24 mouse cellular contexts compared by ENCODE assay signal in the genomic region with DNA sequence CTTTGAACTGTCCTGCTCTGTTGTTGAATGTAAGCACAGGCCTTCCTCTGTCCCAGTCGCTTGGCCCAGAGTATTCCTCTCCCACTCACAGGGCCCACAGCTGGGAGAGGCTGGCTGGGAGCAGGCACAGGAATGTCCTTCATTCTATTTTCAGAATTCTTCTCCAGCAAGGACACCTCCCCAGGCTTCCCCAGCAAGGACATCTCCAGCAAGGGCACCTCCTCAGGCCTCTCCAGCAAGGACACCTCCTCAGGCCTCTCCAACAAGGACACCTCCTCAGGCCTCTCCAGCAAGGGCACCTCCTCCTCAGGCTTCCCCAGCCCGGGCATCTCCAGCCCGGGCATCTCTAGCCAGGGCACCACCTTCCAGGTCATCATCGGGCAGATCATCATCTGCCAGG. TPM values are rescaled to one million over a fixed set of nuclear protein-coding genes. Genes with fewer than 3 reads are reported as not detected.
DNase-seq lines count a peak whose midpoint lies in the region; ATAC-seq lines count a peak whose summit lies in the region.
"Had no signal": no experiment of that assay in that cellular context is flagged by ENCODE, and none has a peak within 500 bp of the region (broad histone marks: within the 10 kb centered on the region; RNA-seq: fewer than 3 reads in every experiment).

No protein-coding gene starts in this region.

- H3K4me3 ChIP-seq in heart, embryonic 10.5 days = no peak overlapping the region
- no peak overlapping the region for H3K4me3 ChIP-seq in forebrain, embryonic 14.5 days (ENCODE audit: low read depth, low read length)
- H3K4me3 ChIP-seq: forebrain, embryonic 10.5 days; forebrain, embryonic 13.5 days; gastrocnemius, adult 2 months; hindbrain, embryonic 10.5 days; hindbrain, embryonic 13.5 days; intestine, embryonic 15.5 days had no signal

- no peaks in the 10 kb centered on the region for H3K9me3 ChIP-seq in heart, embryonic 10.5 days
- no peaks in the 10 kb centered on the region for H3K9me3 ChIP-seq in forebrain, embryonic 14.5 days (replicated peaks; ENCODE audit: control insufficient read depth, low read length)
- H3K9me3 ChIP-seq: forebrain, embryonic 10.5 days; forebrain, embryonic 13.5 days; hindbrain, embryonic 10.5 days; hindbrain, embryonic 13.5 days; intestine, embryonic 15.5 days had no signal

- no peak overlapping the region for H3K9ac ChIP-seq in forebrain, embryonic 14.5 days (ENCODE audit: low read length)
- H3K9ac ChIP-seq: forebrain, embryonic 13.5 days; forebrain, postnatal 0 days; hindbrain, embryonic 13.5 days; intestine, embryonic 15.5 days had no signal

- 81% methylated on average over 4 of the region's 4 CpGs for WGBS in heart, embryonic 10.5 days
- 89% methylated on average over 4 of the region's 4 CpGs for WGBS in forebrain, embryonic 14.5 days

- peak; percentile 92 for DNase-seq in heart, adult 11 months
- DNase-seq in heart, embryonic 10.5 days (ENCODE audit: low spot score) = no peak
- DNase-seq in ovary, postnatal 36 days (ENCODE audit: low spot score) = peak; percentile 63
- DNase-seq in ovary, postnatal 10 days (ENCODE audit: low spot score) = no peak
- DNase-seq in adrenal gland, postnatal 10 days = peak; percentile 37
- DNase-seq in adrenal gland, postnatal 36 days = peak; percentile 37 to 38
- no peak for DNase-seq in forebrain, embryonic 14.5 days (ENCODE audit: low spot score)
- DNase-seq: cerebellum, adult 18-20 months; cerebellum, adult 9-10 months; cerebellum, postnatal 14 days; forebrain, postnatal 0 days; gastrocnemius, adult 2 months; gastrocnemius, postnatal 14 days; kidney, adult 11 months had no signal

- H3K4me2 ChIP-seq in forebrain, embryonic 14.5 days (ENCODE audit: low read length) = no peak overlapping the region
- H3K4me2 ChIP-seq: forebrain, embryonic 13.5 days; hindbrain, embryonic 13.5 days; intestine, embryonic 15.5 days had no signal

- no peak overlapping the region; the same call in 1 of the 2 replicates for H3K27ac ChIP-seq in heart, embryonic 10.5 days
- no peak overlapping the region for H3K27ac ChIP-seq in forebrain, embryonic 14.5 days (ENCODE audit: low read depth, low read length)
- H3K27ac ChIP-seq: forebrain, embryonic 10.5 days; forebrain, embryonic 13.5 days; gastrocnemius, adult 2 months; hindbrain, embryonic 10.5 days; hindbrain, embryonic 13.5 days; intestine, embryonic 15.5 days had no signal

- H3K27me3 ChIP-seq in heart, embryonic 10.5 days (ENCODE audit: insufficient read depth, poor library complexity, severe bottlenecking) = peaks cover 23% of the 10 kb centered on the region
- no peaks in the 10 kb centered on the region for H3K27me3 ChIP-seq in forebrain, embryonic 14.5 days (replicated peaks; ENCODE audit: control insufficient read depth, insufficient read depth, low read length)
- H3K27me3 ChIP-seq: forebrain, embryonic 13.5 days; hindbrain, embryonic 13.5 days; intestine, embryonic 15.5 days had no signal

- no peaks in the 10 kb centered on the region for H3K36me3 ChIP-seq in heart, embryonic 10.5 days
- H3K36me3 ChIP-seq in forebrain, embryonic 14.5 days (ENCODE audit: control insufficient read depth, insufficient read depth, low read length) = no peaks in the 10 kb centered on the region
- H3K36me3 ChIP-seq: forebrain, embryonic 10.5 days; hindbrain, embryonic 10.5 days; hindbrain, embryonic 13.5 days; intestine, embryonic 15.5 days had no signal

- no peak for ATAC-seq in forebrain, embryonic 14.5 days
- ATAC-seq: CD4-positive, CD25-positive, alpha-beta regulatory T cell, adult 4 months; forebrain, embryonic 13.5 days; forebrain, postnatal 0 days; hindbrain, embryonic 16.5 days; intestine, embryonic 15.5 days had no signal

- H3K4me1 ChIP-seq in heart, embryonic 10.5 days = peaks cover 12% of the 10 kb centered on the region; the same call in 1 of the 2 replicates
- no peaks in the 10 kb centered on the region for H3K4me1 ChIP-seq in forebrain, embryonic 14.5 days (ENCODE audit: control insufficient read depth, insufficient read depth, low read length)
- H3K4me1 ChIP-seq: forebrain, embryonic 10.5 days; forebrain, embryonic 13.5 days; intestine, embryonic 15.5 days had no signal

RNA-seq across cellular contexts. Expression of gene Tmprss13, which starts 9.4 kb away (rescaled TPM):
- polyA plus RNA-seq in heart, embryonic 10.5 days (2016; fragmentation: Nextera tagmentation; extraction: Ambion mirVana) = 0.23 and 0.29 TPM in 2 replicates
- total RNA-seq in adrenal gland, postnatal 10 days (2021) = under 1 TPM in 1 of 2 experiments, not detected in 1; 0.27 TPM
- total RNA-seq in adrenal gland, postnatal 36 days (2021) = under 1 TPM; 0.20 to 0.23 TPM
- 0.05 TPM in 1 of 2 replicates, not detected in the other for polyA plus RNA-seq in forebrain, embryonic 14.5 days (2014; fragmentation: Nextera tagmentation; extraction: Ambion mirVana)
- total RNA-seq: forebrain, postnatal 0 days; MEL had no signal
- polyA plus RNA-seq: C2C12; forebrain, embryonic 10.5 days; forebrain, embryonic 13.5 days; frontal cortex, adult 2 months; hindbrain, embryonic 13.5 days had no signal

RNA-seq across cellular contexts. Expression of gene Fxyd6, which starts 41.7 kb away (rescaled TPM):
- 40.5 and 63.2 TPM in 2 replicates for polyA plus RNA-seq in heart, embryonic 10.5 days (2016; fragmentation: Nextera tagmentation; extraction: Ambion mirVana)
- 100 to 1,000 TPM in 1 of 2 experiments, 10 to 100 TPM in 1; 97.7 to 120 TPM for total RNA-seq in adrenal gland, postnatal 10 days (2021)
- 100 to 1,000 TPM; 222 to 224 TPM for total RNA-seq in adrenal gland, postnatal 36 days (2021)
- polyA plus RNA-seq in forebrain, embryonic 14.5 days (2014; fragmentation: Nextera tagmentation; extraction: Ambion mirVana) = 355 and 413 TPM in 2 replicates
- total RNA-seq: MEL had no signal
- polyA plus RNA-seq: C2C12; CD4-positive, CD25-positive, alpha-beta regulatory T cell, adult 4 months had no signal

RNA-seq across cellular contexts. Expression of gene Il10ra, which starts 59.3 kb away (rescaled TPM):
- 0.25 and 0.44 TPM in 2 replicates for polyA plus RNA-seq in heart, embryonic 10.5 days (2016; fragmentation: Nextera tagmentation; extraction: Ambion mirVana)
- 1 to 10 TPM; 2.6 TPM for total RNA-seq in adrenal gland, postnatal 10 days (2021)
- total RNA-seq in adrenal gland, postnatal 36 days (2021) = 1 to 10 TPM; 2.4 to 2.5 TPM
- 0.43 and 0.57 TPM in 2 replicates for polyA plus RNA-seq in forebrain, embryonic 14.5 days (2014; fragmentation: Nextera tagmentation; extraction: Ambion mirVana)
- total RNA-seq: MEL had no signal
- polyA plus RNA-seq: C2C12 had no signal

Comparison
In these comparisons a context has a peak if more than half of its experiments do, and no peak if none do; other contexts are left out.
1. DNase-seq: peak in heart, adult 11 months (single experiment), ovary, postnatal 36 days (single experiment), adrenal gland, postnatal 10 days (single experiment) and adrenal gland, postnatal 36 days (2 of 2); none in heart, embryonic 10.5 days (single experiment), ovary, postnatal 10 days (single experiment) and forebrain, embryonic 14.5 days (single experiment).